Mouse (Mus musculus) bone marrow macrophage, adult 2 months (primary cell): ENCODE data around the gene Pde6g. TPM values are rescaled to one million over a fixed set of nuclear protein-coding genes. Genes with fewer than 3 reads are reported as not detected.

Source experiments
- H3K27ac ChIP-seq: 2 replicates; pipeline ENCODE4 v1.5.1; 2012; ENCODE audit warnings: low read depth, low read length; ENCODE audit not compliant: insufficient read depth
- H3K4me1 ChIP-seq: 2 replicates; pipeline ENCODE4 v1.6.1; 2012; ENCODE audit warnings: low read length; ENCODE audit not compliant: control insufficient read depth, insufficient read depth
- H3K4me3 ChIP-seq: 2 replicates; pipeline ENCODE4 v1.5.1; 2012; ENCODE audit warnings: mild to moderate bottlenecking, low read length, moderate library complexity; ENCODE audit not compliant: insufficient read depth
- CTCF ChIP-seq: IDR thresholded peaks from 2 replicates; pipeline ENCODE4 v1.5.1; 2012; ENCODE audit warnings: low read depth, mild to moderate bottlenecking, low read length, moderate library complexity
- POLR2A ChIP-seq: IDR thresholded peaks from 2 replicates; pipeline ENCODE4 v1.6.1; 2012; ENCODE audit warnings: mild to moderate bottlenecking, low read depth, low read length, borderline replicate concordance
- polyA plus RNA-seq: library from polyadenylated mRNA; stranded (reverse); fragments of >200 nt; gene quantifications from 2 replicates; pipeline ENCODE4 v1.2.4, GENCODE M21; 2012; ENCODE audit not compliant: missing spikeins, insufficient read depth, insufficient read length

Gene Pde6g
- polyA plus RNA-seq, 1 experiment = 0.62 TPM

DNA sequence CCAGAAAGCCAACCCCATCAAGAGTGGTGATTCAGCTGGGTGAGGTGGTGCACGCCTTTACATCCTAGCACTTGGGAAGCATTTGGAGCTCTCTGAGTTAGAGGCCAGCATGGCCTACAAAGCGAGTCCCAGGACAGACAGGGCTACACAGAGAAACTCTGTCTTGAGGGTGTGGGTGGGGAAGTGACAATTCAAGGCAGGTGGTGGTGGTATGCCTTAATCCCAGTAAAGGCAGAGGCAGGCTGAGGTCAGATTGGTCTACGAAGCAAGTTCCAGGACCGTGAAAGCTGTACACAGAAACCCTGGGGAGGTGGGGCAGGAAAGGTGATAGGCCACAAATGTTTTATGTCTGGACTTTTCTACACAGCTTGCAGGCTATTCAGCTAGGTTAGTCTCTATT is 1.7 kb upstream of the Pde6g start:
- Histone ChIP-seq H3K4me3 (no peak overlapping the region), H3K27ac (no peak overlapping the region), H3K4me1 (peaks cover 23% of the 10 kb centered on the region)
- TF ChIP-seq CTCF = no peak
- TF ChIP-seq POLR2A = no peak

DNA sequence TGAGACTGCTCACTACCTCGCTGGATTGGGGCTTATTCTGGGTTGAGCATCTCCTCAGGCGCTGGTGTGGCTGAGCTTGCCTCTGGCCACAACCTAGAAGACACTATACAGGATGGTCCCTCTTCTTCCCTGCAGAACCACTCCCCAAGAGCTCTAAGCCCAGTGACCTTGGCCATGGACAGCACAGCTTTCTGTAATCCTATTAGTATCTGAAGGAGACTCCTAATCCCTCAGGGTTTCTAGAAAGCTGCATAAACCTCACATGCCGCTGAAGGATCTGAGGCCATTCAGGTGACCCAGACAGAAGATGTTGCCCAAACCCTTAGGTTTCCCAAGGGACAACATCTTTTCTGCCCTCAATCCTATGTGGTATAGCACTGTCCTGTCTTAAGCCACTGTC is 1.1 kb downstream of the Pde6g start:
- TF ChIP-seq CTCF = no peak
- TF ChIP-seq POLR2A = no peak
- H3K27ac ChIP-seq = no peak overlapping the region
- no peak overlapping the region for H3K4me3 ChIP-seq
- H3K4me1 ChIP-seq = peaks cover 23% of the 10 kb centered on the region

DNA sequence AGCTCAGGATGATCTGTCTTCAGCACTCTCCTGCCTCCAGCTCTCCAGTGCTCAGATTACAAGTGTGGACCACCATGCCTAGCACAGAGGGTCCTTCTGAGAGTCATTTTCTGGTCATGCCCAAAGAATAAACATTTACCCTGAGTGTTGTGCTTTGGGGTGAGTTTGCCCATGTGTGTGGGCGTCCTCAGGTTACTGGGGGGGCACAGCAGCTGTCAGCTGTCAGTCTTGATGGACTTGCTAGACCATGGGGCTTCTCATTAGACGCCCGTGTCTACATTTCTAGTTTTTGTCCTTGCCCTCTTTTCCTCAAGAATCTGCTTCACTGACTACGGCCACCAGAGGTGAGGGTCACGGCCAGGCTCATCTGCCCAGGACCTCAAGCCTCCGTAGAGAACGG is 6.1 kb downstream of the Pde6g start:
- Histone ChIP-seq H3K27ac (no peak overlapping the region), H3K4me3 (no peak overlapping the region), H3K4me1 (peaks cover 30% of the 10 kb centered on the region)
- TF ChIP-seq POLR2A (no peak), CTCF (no peak)

DNA sequence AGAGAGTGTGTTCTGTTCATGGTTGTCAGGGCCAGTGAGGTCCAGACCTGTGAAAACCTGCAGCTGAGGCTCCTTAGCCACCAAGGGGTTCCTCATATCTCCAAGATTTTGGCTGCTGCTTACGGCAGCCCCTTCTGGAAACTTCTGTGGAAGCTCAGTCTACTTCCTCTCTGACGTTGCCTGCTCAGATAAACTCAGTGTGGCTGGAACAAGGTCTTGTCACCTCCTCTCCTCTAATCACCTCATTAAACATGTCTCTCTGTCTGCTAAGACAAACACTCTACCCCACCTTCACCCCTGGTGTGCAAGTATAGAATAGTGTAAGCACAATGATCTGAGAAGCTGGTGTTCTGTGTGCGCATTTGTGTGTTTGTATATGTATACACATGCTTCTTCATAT is 7.8 kb downstream of the Pde6g start:
- no peak overlapping the region for H3K4me3 ChIP-seq
- TF ChIP-seq CTCF = no peak
- no peak for TF ChIP-seq POLR2A
- H3K27ac ChIP-seq = no peak overlapping the region
- peaks cover 26% of the 10 kb centered on the region for H3K4me1 ChIP-seq

DNA sequence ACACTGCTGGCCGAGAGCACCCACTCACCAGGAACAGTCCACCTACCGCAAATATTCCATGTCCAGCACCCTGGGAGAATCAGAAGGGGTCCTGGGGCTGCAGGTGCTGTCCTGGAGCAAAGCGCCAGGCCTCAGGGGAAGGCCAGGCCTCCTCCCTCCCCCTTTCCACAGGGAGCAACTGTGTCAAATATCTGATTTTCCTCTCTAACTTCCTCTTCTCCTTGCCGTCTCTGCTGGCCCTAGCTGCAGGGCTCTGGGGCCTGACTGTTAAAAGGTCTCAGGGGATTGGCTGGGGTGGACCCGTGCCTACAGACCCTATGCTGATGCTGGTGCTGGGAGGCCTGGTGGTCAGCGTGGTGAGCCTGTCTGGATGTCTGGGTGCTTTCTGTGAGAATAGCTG is 9.2 kb downstream of the Pde6g start:
- Histone ChIP-seq H3K4me3 (no peak overlapping the region), H3K4me1 (peaks cover 26% of the 10 kb centered on the region), H3K27ac (peak overlapping the region; percentile 5; the same call in 1 of the 2 replicates)
- TF ChIP-seq CTCF (no peak), POLR2A (no peak)

DNA sequence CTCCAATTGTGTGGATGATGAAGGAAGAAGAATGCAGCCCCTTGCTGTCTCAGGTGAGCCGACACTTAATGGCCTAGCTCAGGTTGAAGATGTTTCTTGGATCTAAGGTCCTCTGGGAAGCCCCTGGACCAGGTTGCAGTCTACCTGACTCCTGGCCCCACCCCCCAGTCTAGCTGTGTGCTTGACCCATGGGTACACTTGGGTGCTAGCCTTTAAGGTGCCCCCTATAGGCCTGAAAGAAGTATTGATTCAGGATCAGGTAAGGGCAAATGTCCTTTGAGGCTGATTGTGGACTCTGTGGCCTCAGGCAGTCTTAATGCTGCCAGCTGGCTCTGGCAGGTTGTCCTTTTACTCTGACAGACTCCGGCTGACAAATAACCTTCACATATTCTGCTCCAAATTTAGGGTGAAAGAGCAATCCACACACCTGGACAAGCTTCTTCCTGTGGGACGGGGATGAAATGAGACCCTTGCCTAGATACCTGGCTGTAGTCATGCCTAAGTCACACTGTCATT is 10.5 kb downstream of the Pde6g start:
- Histone ChIP-seq H3K4me3 (no peak overlapping the region), H3K27ac (no peak overlapping the region), H3K4me1 (peaks cover 27% of the 10 kb centered on the region)
- no peak for TF ChIP-seq CTCF

DNA sequence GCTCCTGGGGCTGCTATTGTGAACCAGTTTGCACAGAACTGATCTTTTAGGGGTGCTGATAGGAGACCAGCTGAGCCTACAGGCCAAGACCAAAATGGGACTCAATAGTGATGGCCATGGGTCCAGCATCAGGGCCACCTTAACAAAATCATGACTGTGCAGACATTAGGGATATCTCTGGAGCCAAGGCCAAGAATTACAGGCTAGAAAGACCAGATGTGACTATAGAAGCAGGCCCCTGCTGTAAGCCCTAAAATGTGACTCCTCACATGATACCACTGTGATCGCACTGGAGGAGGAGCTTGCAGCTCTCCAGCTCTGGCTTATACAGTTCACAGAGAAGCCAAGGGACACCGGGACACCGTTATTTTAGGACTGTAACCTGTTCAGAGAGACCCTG is 11.0 kb downstream of the Pde6g start, which contains the start of gene Tspan10:
Gene Tspan10 (plus strand): TSS at position 301 of the 400 bp plus-strand sequence.
- H3K27ac ChIP-seq = no peak within 1 kb of the TSS
- TF ChIP-seq POLR2A = no peak
- TF ChIP-seq CTCF = no peak
- no peak within 1 kb of the TSS for H3K4me3 ChIP-seq
- peaks cover 27% of the 10 kb centered on the region for H3K4me1 ChIP-seq

DNA sequence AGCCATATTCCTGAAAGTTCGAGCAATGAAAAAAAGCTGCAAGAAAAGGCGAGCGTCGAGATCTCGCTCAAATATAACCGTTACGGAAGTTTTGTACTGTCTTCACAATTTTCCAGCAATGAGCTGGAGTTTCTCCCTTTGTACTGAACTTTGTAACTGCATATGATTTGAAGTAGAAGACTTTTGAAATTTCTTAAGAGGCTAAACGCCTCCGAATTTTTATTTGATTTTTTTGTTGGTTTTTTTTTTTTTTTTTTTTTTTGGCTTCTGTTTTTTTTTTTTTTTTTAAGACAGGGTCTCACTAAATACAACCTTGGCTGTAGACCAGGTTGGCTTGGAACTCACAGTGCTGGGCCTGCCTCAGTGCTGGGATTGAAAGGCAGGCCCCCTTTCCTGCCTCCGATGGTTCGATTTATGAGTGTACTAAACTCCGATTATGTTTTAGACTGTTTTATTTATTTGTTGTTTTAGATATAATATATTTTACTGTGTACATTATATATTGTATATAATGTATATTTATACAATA is 15.4 kb downstream of the Pde6g start:
- Histone ChIP-seq H3K4me3 (peak overlapping the region; percentile 79), H3K4me1 (peaks cover 9% of the 10 kb centered on the region), H3K27ac (peak overlapping the region; percentile 37; the same call in 1 of the 2 replicates)
- TF ChIP-seq POLR2A = no peak

DNA sequence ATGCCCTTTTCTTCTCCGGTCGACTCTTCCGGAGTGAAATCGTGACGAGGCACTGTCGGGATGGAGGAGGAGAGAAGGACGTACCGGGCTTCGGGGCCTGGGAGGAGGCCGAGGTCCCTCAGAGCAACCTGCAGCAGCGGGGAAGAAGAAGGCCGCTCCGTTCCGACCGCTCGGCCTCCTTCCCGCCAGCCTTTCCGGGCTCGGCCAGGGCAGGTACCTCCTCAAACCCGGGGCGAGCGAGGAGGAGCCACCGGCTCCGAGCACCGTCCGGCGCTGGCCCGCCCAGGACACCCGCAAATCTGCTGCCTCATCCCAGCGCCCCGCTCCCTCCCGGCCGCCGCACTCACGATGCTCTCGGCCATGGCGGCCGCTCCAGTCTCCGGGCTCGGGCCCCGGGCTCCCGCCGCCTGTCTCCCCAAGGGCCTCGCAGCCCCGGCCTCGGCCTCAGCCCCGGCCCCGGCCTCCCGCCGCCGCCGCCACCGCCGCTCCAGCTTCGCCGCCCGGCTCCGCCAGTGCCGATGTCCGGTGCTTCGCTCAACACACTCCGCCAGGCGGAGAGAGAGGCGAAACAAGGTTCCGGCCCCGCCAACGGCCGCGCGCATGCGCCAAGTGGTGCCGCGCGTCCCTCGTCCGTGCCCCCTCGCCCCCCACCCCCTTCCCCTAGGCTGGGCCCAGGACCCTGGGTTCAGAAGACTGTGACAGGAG is 16.0 kb downstream of the Pde6g start, which contains the start of gene Nploc4:
Gene Nploc4 (minus strand): TSS at position 557 of the 705 bp plus-strand sequence.
- H3K4me3 ChIP-seq = peak within 1 kb of the TSS; percentile 79
- no peak for TF ChIP-seq POLR2A
- TF ChIP-seq CTCF = no peak
- H3K27ac ChIP-seq = peak within 1 kb of the TSS; percentile 62
- peaks cover 9% of the 10 kb centered on the region for H3K4me1 ChIP-seq

DNA sequence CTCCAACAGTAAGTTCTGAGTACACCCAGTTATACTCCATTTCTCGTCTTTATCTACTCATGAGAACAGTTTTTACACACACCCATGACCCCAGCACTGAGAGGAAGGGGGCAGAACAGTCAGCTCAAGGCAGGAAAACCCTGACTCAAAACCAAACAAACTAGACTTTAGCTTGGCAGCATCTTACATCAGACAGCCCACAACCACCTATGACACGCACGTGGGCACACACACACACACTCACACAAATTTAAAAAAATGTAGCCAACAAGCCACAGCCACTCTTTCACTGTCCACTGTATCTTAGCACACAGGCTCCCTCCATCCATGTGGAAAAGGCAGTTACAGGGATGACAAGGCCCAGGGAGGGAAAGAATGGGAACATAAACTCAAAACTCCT is 26.6 kb downstream of the Pde6g start:
- no peak overlapping the region for H3K4me3 ChIP-seq
- no peaks in the 10 kb centered on the region; the same call in 1 of the 2 replicates for H3K4me1 ChIP-seq
- TF ChIP-seq POLR2A (no peak), CTCF (no peak)
- no peak overlapping the region for H3K27ac ChIP-seq
